Mouse (Mus musculus): ENCODE results near the gene Ltbp4.

DNA sequence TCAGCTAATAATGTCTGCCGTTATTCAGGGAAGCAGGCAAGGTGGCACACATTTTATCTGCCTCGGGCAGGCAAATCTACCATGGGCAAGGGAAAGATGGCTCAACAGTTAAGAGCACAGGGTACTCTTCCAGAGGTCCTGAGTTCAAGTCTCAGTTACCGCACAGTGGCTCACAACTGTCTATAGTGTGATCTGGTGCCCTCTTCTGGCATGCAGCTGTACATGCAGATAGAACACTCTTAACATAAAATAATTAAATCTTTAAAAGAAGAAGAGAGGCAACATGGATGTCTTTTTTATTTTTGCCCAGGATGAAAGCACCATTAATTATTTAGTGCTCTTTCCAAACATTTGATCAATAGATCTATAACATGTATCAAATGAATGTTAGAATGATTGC is 60.3 kb downstream of the Ltbp4 start:
- TF ChIP-seq GATA1 (IDR thresholded peaks at IDR 0.05; ENCODE audit: low read length), result no peak
- TF ChIP-seq TAL1 (IDR thresholded peaks at IDR 0.05; ENCODE audit: low read length), result no peak

Measured in erythroblast, embryonic 14.5 days (primary cell).